Mouse (Mus musculus) C2C12 (cell line): ENCODE results near the gene Etv6. TPM values are rescaled to one million over a fixed set of nuclear protein-coding genes. Genes with fewer than 3 reads are reported as not detected.

ENCODE experiments used
- H3K27me3 ChIP-seq: one replicate; pipeline ENCODE4 v1.6.1; 2011; ENCODE audit not compliant: control insufficient read depth, insufficient read depth, insufficient read length
- H3K36me3 ChIP-seq: one replicate; pipeline ENCODE4 v1.6.1; 2011; ENCODE audit not compliant: control insufficient read depth, insufficient read depth
- H3K4me3 ChIP-seq: one replicate; pipeline ENCODE4 v1.5.1; 2011; ENCODE audit warnings: mild to moderate bottlenecking, control low read depth; ENCODE audit not compliant: poor library complexity, insufficient read depth, severe bottlenecking
- H3K79me2 ChIP-seq: one replicate; pipeline ENCODE4 v1.6.1; 2011; ENCODE audit not compliant: control insufficient read depth, insufficient read depth
- H3K79me3 ChIP-seq: one replicate; pipeline ENCODE4 v1.6.1; 2011; ENCODE audit warnings: low read depth, control low read depth
- H3ac ChIP-seq: one replicate; pipeline ENCODE3; 2011; ENCODE audit warnings: low read depth; ENCODE audit not compliant: control insufficient read depth, insufficient read length
- CEBPB ChIP-seq: IDR thresholded peaks from one replicate; pipeline ENCODE4 v1.6.1; 2011; ENCODE audit warnings: low read depth, mild to moderate bottlenecking, control low read depth, moderate library complexity
- CTCF ChIP-seq: IDR thresholded peaks from one replicate; pipeline ENCODE4 v1.5.1; 2011; ENCODE audit not compliant: control insufficient read depth, insufficient read depth, insufficient read length
- FOSL1 ChIP-seq: IDR thresholded peaks from one replicate; pipeline ENCODE4 v1.8.0; 2011; ENCODE audit warnings: mild to moderate bottlenecking, low read length; ENCODE audit not compliant: poor library complexity, insufficient read depth, severe bottlenecking
- MAX ChIP-seq: IDR thresholded peaks from one replicate; pipeline ENCODE4 v1.6.1; 2011; ENCODE audit warnings: mild to moderate bottlenecking, control low read depth
- MYOD1 ChIP-seq: IDR thresholded peaks from one replicate; pipeline ENCODE4 v1.6.1; 2011; ENCODE audit warnings: low read depth; ENCODE audit not compliant: control insufficient read depth, insufficient read length
- MYOG ChIP-seq: IDR thresholded peaks from one replicate; pipeline ENCODE4 v1.6.1; 2011; ENCODE audit not compliant: control insufficient read depth, insufficient read length; ENCODE audit errors: extremely low read depth
- USF1 ChIP-seq: IDR thresholded peaks from one replicate; pipeline ENCODE4 v1.6.1; 2011; ENCODE audit warnings: low read depth, mild to moderate bottlenecking, control low read depth, moderate library complexity
- polyA plus RNA-seq: library from polyadenylated mRNA; unstranded; fragments of >200 nt; fragmentation: generic; extraction: Trizol; gene quantifications from one replicate; pipeline ENCODE4 v1.2.1, GENCODE M21; 2012; ENCODE audit warnings: missing spikeins

Gene Etv6
- polyA plus RNA-seq, 1 experiment, result 8.5 TPM

- no peaks in the 10 kb centered on the region for H3K27me3 ChIP-seq
- peaks cover 43% of the 10 kb centered on the region for H3K79me3 ChIP-seq
- H3K4me3 ChIP-seq, result no peak overlapping the region
- TF ChIP-seq CEBPB (no peak), USF1 (no peak)
- H3ac ChIP-seq, result no peak overlapping the region
- peaks cover 3% of the 10 kb centered on the region for H3K36me3 ChIP-seq
- H3K79me2 ChIP-seq, result peaks cover 93% of the 10 kb centered on the region
These were observed 59.1 kb downstream of the Etv6 start for GRCm38 (mm10) chr6:134094620-134095019.

GRCm38 (mm10) chr6:134095582-134095981, 60.1 kb downstream of the Etv6 start:
- TF ChIP-seq CTCF (no peak), CEBPB (no peak), FOSL1 (no peak), MYOG (no peak), MAX (no peak), MYOD1 (no peak), USF1 (no peak)
- no peak overlapping the region for H3K4me3 ChIP-seq
- no peak overlapping the region for H3ac ChIP-seq
- H3K27me3 ChIP-seq, result no peaks in the 10 kb centered on the region
- H3K79me2 ChIP-seq, result peaks cover 94% of the 10 kb centered on the region
- H3K36me3 ChIP-seq, result peaks cover 3% of the 10 kb centered on the region
- H3K79me3 ChIP-seq, result peaks cover 47% of the 10 kb centered on the region

- Histone ChIP-seq H3K79me2 (peaks cover 87% of the 10 kb centered on the region), H3K27me3 (no peaks in the 10 kb centered on the region), H3K79me3 (peaks cover 53% of the 10 kb centered on the region), H3K36me3 (peaks cover 4% of the 10 kb centered on the region), H3K4me3 (no peak overlapping the region), H3ac (no peak overlapping the region)
- no peak for TF ChIP-seq CEBPB
- no peak for TF ChIP-seq USF1
- no peak for TF ChIP-seq MYOD1
These were observed 64.7 kb downstream of the Etv6 start for GRCm38 (mm10) chr6:134099976-134100743.

GRCm38 (mm10) chr6:134102396-134102795, 66.9 kb downstream of the Etv6 start:
- TF ChIP-seq FOSL1 (no peak), USF1 (no peak), MYOG (no peak), MYOD1 (no peak), MAX (no peak), CEBPB (no peak), CTCF (no peak)
- H3ac ChIP-seq, result no peak overlapping the region
- H3K4me3 ChIP-seq, result no peak overlapping the region
- H3K36me3 ChIP-seq, result peaks cover 6% of the 10 kb centered on the region
- H3K79me2 ChIP-seq, result peaks cover 91% of the 10 kb centered on the region
- peaks cover 53% of the 10 kb centered on the region for H3K79me3 ChIP-seq
- H3K27me3 ChIP-seq, result no peaks in the 10 kb centered on the region

- no peaks in the 10 kb centered on the region for H3K27me3 ChIP-seq
- no peak for TF ChIP-seq MAX
- TF ChIP-seq FOSL1, result no peak
- no peak for TF ChIP-seq MYOG
- TF ChIP-seq USF1, result no peak
- TF ChIP-seq CEBPB, result no peak
- TF ChIP-seq CTCF, result no peak
- TF ChIP-seq MYOD1, result no peak
- peaks cover 91% of the 10 kb centered on the region for H3K79me2 ChIP-seq
- peaks cover 12% of the 10 kb centered on the region for H3K36me3 ChIP-seq
- peaks cover 48% of the 10 kb centered on the region for H3K79me3 ChIP-seq
- H3ac ChIP-seq, result no peak overlapping the region
- H3K4me3 ChIP-seq, result no peak overlapping the region
These were observed 68.0 kb downstream of the Etv6 start for GRCm38 (mm10) chr6:134103519-134103918.

GRCm38 (mm10) chr6:134105514-134106201, 70.2 kb downstream of the Etv6 start:
- no peak overlapping the region for H3ac ChIP-seq
- H3K79me2 ChIP-seq, result peaks cover 91% of the 10 kb centered on the region
- H3K4me3 ChIP-seq, result no peak overlapping the region
- no peaks in the 10 kb centered on the region for H3K27me3 ChIP-seq
- H3K79me3 ChIP-seq, result peaks cover 58% of the 10 kb centered on the region
- TF ChIP-seq MYOG (no peak), MAX (no peak), CTCF (no peak)
- H3K36me3 ChIP-seq, result peaks cover 12% of the 10 kb centered on the region
